Mouse (Mus musculus) layer of hippocampus, adult 8-10 months (tissue): Measurements from ENCODE around the gene Plgrkt. TPM values are rescaled to one million over a fixed set of nuclear protein-coding genes. Genes with fewer than 3 reads are reported as not detected.
"Not testable (repeated sequence)": the region's sequence is repeated elsewhere in the genome, so short reads cannot be mapped to it uniquely, and the experiment has no call there.

Experiments
- DNase-seq, 2 experiments: peaks; one replicate each; pipeline ENCODE4 v3.0.0; 2022; ENCODE audit warnings: low spot score in 2 of 2
- total RNA-seq, 4 experiments: library from RNA; stranded (reverse); gene quantifications; 2 replicates each; pipeline ENCODE4 v1.2.4; 2022

The Plgrkt gene
- total RNA-seq, result 10 to 100 TPM; 33.5 to 36.8 (median 34.8) TPM

GRCm38 (mm10) chr19:29366969-29367622 lies at the start of gene Plgrkt, which contains the start of gene Cd274:
Gene Plgrkt (minus strand): TSS chr19:29367390.
Gene Cd274 (plus strand): TSS chr19:29367455.
- no peak for DNase-seq

- no peak for DNase-seq
These were observed 49.3 kb upstream of the Plgrkt start for GRCm38 (mm10) chr19:29416393-29416902.

- not testable (repeated sequence) for DNase-seq
These were observed 47.7 kb upstream of the Plgrkt start for GRCm38 (mm10) chr19:29414917-29415316.

- DNase-seq, result no peak
These were observed 47.3 kb upstream of the Plgrkt start for GRCm38 (mm10) chr19:29414513-29414912.

GRCm38 (mm10) chr19:29412476-29413420 lies 45.6 kb upstream of the Plgrkt start:
- peak; percentile 21 to 54 for DNase-seq

- no peak for DNase-seq
These were observed 43.4 kb upstream of the Plgrkt start, which contains the start of gene Pdcd1lg2 for GRCm38 (mm10) chr19:29410619-29411018. Gene Pdcd1lg2 (plus strand): TSS chr19:29410919.

- no peak for DNase-seq
These were observed 39.1 kb upstream of the Plgrkt start for GRCm38 (mm10) chr19:29406042-29407017.

- no peak for DNase-seq
These were observed 38.2 kb upstream of the Plgrkt start for GRCm38 (mm10) chr19:29405388-29405787.

GRCm38 (mm10) chr19:29403251-29403650 lies 36.1 kb upstream of the Plgrkt start:
- DNase-seq, result no peak

- no peak for DNase-seq
These were observed 35.4 kb upstream of the Plgrkt start for GRCm38 (mm10) chr19:29402621-29403020.

- no peak for DNase-seq
These were observed 33.3 kb upstream of the Plgrkt start for GRCm38 (mm10) chr19:29400466-29400865.

- no peak for DNase-seq
These were observed 32.6 kb upstream of the Plgrkt start for GRCm38 (mm10) chr19:29399786-29400185.

GRCm38 (mm10) chr19:29396353-29396752 lies 29.2 kb upstream of the Plgrkt start:
- no peak for DNase-seq

- no peak for DNase-seq
These were observed 27.5 kb upstream of the Plgrkt start for GRCm38 (mm10) chr19:29394721-29395120.

- DNase-seq, result no peak
These were observed 26.1 kb upstream of the Plgrkt start for GRCm38 (mm10) chr19:29393333-29393732.

GRCm38 (mm10) chr19:29391279-29391678 lies 24.1 kb upstream of the Plgrkt start:
- DNase-seq, result no peak

GRCm38 (mm10) chr19:29390483-29390882 lies 23.3 kb upstream of the Plgrkt start:
- DNase-seq, result no peak

GRCm38 (mm10) chr19:29388818-29389217 lies 21.6 kb upstream of the Plgrkt start:
- DNase-seq, result no peak

GRCm38 (mm10) chr19:29385822-29386221 lies 18.6 kb upstream of the Plgrkt start:
- DNase-seq, result no peak

- DNase-seq, result no peak
These were observed 17.8 kb upstream of the Plgrkt start for GRCm38 (mm10) chr19:29384994-29385393.

- DNase-seq, result no peak
These were observed 17.2 kb upstream of the Plgrkt start for GRCm38 (mm10) chr19:29384412-29384811.
